Mouse (Mus musculus) cerebellum, adult 2 months (tissue): ENCODE results near the gene Mrps27.

Source experiments
- CTCF ChIP-seq: fragments of 200-500 bp; IDR thresholded peaks from 2 replicates; pipeline ENCODE4 v1.5.1; 2011; ENCODE audit warnings: low read depth, mild to moderate bottlenecking, control low read depth, low read length, moderate library complexity, borderline replicate concordance; ENCODE audit not compliant: insufficient read depth
- POLR2A ChIP-seq: fragments of 200-500 bp; IDR thresholded peaks from 2 replicates; pipeline ENCODE4 v1.6.1; 2011; ENCODE audit warnings: low read length, control low read depth, borderline replicate concordance; ENCODE audit not compliant: insufficient read depth

DNA sequence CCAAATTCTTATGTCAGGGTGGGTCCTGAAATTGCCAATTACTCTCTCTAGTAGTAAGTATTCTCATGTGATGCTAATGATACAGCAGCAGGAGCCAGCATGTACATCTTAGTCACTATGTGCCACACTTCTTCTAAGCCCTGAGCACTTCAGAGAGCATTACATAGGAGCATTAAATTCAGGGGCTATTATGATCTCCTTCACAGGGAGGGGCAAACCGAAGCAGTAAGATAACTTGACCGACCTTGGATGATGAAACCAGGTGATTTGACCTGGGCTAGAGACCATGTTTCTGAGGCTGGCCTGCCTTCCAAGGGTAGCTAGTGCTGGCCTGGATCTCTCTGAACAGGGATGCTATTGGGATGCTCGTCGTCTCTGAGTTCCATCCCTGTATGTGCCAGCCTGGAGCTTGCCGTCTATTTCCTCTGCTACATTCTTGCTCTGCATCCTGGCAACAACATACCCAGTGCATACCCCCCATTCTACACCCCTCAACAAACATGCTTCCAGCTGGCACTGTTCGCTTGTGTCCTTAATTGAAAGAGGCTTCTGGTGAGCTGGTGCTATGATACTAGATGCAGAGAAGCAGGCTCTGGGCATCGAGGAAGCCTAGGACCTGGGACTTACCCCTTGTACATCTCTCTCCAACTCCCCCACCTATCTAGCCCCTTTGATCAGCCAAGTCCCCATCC lies 99.0 kb downstream of the Mrps27 start:
- TF ChIP-seq POLR2A (no peak), CTCF (no peak)
